Mouse (Mus musculus): ENCODE measurements around the gene Klf15.

Klf15 gene

DNA sequence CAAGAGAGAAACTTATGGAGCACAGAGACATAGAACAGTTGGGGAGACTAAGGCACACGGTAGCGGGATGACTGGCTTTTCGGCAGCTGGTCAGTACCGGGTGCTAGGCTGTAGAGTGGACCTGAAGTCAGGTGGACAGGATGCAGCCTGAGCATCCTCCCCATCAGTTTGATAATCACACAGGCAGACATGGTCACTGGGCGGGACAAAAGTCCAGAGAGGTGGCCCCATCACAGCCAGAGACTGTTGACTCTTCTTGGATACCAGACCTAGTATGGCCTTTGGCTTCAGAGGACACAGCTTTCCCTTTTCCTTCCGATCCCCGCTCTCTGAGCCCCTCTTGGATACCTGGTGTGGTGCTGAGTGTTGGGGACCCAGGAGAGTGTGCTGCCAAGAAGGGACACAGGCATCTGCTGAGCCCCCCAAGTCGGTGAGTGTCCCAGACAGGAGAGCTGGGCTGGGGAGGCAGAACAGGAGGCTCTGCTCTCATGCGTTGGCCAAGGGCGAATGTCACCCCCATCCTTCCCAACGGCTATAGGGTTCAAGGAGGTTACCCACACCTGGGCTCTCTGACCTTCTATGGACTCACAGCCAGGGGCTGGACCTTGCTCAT is 2.8 kb downstream of the Klf15 start:
- DNase-seq, result no peak

DNA sequence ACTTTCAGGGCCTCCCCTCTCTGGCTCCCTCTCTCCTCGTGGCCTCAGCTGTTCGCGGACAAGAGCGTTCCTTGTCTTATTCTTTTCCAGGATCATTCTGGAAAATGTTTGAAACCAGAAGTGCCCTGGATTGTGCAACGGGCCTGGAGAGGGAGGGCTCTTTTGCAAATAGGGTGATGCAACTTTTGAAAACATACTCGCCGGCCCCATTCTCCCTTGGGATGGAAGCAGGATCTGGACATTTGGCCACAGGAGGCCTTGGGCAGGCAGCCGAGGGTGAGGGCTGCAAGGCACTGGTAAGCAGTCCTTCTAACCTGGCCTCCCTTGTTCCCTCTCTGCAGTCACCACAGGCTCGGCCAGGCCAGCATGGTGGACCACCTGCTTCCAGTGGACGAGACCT is 3.7 kb downstream of the Klf15 start:
- no peak for DNase-seq

DNA sequence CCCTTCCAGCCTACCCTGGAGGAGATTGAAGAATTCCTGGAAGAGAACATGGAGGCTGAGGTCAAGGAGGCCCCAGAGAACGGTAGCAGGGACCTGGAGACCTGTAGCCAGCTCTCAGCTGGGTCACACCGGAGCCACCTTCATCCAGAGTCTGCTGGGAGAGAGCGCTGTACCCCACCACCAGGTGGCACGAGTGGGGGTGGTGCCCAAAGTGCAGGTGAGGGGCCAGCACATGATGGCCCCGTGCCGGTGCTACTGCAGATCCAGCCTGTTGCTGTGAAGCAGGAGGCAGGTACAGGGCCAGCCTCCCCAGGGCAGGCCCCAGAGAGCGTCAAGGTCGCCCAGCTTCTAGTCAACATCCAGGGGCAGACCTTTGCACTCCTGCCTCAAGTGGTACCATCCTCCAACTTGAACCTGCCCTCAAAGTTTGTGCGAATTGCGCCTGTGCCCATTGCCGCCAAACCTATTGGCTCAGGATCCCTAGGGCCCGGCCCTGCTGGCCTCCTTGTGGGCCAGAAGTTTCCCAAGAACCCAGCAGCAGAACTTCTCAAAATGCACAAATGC is 4.6 kb downstream of the Klf15 start:
- no peak for DNase-seq

DNA sequence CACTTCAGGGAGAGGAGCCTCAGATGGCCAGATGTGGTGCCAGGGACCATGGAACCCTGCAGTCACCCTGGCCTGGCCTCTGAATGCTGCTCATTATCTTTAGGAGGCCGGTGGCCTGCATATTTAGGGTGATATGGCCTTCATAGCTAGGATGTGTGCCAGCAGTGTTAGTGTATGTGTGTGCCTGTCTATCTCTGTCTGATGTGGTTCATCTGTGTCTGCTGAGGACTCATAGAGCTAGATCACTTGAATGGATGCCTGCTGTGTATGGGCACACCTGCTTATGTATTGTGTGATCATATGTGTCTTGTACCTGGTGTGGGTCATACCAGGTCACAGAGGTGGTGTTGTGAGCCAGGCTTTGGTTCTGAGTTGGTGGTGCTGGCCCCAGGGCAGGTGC is 5.8 kb downstream of the Klf15 start:
- no peak for DNase-seq

DNA sequence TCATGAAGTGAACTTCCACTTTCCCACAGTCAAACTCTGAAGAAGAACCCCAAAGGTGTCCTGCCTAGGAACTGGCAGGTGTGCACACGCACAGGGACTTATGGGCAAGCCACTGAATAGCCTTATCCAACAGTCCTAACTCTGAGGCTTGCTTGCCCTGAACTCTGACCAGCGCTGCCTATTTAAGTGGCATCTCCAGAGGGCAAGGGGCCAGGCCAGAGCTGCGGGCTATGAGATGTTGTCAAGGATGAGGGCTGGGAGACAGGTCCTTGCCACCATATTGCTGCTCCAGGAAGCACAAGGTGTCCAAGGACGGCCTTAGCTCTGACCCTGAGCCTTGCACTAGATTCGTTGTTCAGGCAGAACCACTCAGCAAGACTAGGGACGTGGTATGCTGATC is 6.7 kb downstream of the Klf15 start:
- no peak for DNase-seq

DNA sequence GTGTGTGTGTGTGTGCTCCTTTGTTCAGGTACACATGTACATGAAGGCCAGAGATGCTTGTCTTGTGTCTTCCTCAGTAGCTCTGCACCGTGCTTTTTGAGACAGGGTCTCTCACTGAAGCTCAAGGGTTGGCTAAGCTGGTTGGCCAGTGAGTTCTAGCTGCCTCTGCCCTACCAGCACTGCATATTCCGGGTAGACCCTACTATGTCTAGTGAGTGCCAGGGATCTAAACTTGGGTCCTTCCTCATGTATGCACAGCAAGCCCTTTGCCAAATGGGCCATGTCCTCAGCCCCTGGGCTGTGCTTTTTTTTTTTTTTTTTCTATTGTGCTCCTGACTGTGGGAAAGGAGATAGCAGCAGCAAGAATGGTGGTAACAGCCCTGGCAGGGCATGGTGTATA is 7.9 kb downstream of the Klf15 start:
- no peak for DNase-seq

DNA sequence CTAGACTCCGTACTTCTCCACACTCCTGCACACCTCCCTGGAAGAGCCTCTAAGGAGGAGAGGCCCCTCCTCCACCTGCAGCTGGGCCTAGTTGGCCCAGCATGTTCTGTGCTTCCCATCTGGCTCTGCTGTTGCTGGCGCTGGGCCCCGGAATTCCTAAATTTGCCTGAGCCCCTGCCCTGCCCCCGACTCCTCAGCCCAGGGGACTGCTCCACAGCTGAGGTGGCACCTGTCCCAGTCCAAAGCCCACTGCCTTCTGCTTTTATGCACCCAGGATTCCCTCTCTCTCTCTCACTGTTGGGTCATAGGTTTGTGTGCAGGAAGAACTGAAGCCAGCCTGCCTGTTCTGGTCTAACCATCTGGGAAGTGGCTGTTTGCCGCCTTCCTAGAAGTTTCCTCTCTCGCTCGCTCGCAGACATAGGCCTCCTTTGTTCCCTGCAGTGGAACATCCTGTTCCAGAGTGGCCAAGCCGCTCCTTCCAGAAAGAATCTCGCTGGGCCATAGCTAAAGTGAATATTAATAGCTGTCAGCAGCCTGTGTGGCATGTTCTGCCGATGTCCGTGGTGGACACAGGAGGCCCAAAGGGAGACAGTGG is 8.7 kb downstream of the Klf15 start:
- DNase-seq, result no peak

DNA sequence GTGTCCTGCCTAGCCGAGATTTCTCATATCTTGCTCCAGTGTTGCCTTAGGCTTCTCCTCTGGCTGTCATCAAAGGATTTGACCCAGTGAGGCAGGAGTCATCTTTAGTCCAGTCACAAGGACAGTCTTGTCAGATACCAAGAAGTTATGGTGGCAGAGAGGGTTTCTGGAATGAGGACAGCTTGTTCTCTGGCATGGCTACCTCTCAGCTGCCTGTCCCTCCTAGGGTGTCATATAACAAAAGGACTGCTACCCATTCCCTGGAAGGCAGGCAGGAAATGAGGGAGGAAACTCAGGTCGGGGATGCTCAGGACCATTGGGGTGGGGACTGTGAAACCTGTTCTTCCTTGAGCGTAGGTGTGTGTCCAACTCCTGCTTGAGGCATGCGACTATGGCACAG is 9.7 kb downstream of the Klf15 start:
- no peak for DNase-seq

DNA sequence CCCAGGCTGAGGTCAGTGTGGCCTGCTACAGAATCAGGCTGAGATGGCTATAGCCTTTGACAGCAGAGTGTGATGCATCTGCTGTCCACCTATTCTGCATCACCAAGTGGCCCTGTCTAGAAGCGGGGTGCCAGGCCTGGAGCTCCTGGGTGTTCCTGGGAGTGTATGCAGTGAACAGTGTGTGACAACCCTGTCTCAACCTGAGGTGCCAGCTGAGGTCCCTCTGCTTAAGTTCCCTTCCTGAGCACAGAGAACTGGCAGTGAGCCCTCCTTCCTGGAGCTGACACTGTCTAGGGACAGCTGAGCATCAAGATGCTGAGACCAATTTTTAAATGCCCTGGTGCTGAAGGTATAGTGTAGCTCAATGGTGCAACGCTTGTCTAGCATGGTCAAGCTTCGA is 10.3 kb downstream of the Klf15 start:
- no peak for DNase-seq

DNA sequence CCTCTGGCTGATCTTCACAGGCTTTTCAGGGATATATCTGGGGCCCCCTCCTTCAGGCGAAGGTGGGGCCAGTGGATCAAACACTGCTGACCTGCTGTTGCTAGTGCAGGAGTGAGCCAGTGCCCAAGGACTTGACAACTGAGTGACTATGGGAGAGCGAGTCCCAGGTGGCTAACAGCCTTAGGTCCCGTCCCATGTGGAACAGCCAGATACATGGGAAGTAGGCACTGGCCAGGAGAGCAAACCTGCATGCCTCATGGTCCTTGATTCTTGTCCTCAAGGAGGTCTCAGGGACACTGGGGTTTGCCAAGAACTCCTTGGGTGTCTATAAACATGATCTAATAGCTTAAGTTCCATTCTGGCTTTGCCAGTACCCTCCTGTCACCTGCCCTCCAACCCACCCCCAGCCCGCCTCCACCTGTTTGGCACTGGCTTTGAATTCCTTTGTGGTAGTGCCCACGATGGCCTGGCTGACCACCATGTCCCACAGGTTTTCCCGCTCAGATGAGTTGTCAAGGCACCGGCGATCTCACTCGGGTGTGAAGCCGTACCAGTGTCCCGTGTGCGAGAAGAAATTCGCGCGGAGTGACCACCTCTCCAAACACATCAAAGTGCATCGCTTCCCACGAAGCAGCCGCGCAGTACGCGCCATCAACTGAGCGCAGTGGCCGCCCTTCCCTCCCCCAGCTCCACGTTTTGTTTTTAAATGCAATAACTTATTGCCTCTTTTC is 11.4 kb downstream of the Klf15 start:
- no peak for DNase-seq

DNA sequence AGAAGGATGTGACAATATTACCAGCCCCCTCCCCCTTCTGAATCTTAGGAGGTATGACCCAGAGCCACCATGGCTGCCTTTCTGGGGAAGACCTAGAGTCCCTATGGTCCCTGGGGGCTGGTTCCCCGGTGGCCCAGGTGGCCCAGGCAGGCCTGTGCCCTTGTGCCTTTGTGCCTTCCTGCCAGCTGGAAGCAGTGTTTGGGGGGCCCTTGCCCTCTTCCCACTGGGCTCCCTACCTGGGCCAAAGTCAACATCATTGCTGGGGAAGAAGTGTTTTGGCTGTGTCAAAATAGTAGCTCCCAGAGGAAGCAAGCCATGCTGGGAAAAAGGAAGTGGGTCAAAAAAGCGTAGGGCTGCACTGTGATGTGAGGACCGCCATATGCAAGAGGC is 12.0 kb downstream of the Klf15 start:
- DNase-seq, result no peak

DNA sequence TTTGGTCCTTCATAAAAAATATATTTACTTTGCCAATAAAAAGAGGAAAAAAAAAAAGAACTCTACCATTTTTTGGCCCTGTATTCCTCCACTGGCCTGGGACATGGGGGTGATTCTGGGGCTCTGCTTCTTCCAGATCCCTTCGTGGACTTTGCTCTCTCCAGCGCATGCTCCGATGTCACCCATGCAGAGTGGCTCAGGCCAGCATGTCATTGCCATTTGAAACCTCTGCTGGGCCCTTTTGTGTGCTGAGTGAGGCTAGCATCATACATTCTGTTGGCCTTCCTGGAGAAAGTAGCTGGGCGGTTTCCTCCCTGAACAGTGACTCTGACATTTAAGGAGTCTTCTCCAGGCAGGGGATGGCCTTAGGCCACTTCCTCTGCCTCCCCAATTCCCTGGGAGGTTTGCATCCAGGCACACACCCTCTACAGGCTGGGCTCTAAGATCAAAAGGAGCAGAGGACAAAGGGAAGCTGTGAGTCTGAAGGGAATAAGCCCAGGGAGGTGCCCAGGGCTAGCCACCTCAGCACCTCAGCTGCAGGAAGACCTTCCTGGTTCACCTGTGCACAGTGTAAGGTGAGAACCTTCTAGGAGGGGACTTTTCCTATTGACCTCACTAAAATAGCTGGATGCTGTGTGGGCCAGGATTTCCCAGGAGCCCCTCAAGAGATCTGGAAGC is 12.9 kb downstream of the Klf15 start:
- no peak for DNase-seq

DNA sequence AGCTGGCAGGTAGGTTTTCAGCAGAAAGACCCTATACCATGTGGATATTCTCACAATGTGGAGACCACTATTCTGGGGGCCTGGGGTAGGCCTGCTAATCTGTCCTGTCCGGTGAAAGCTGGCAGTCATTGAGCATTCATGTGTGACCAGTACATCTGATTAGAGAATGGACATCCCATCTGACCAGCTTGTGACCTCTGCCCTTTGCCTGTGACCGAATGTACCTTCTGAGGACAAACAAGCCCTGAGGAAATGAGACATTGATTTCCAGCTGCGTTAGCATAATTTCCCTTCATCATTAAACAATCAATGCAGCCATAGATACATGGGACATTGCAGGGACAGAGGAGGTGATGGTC is 13.5 kb downstream of the Klf15 start:
- DNase-seq, result no peak

DNA sequence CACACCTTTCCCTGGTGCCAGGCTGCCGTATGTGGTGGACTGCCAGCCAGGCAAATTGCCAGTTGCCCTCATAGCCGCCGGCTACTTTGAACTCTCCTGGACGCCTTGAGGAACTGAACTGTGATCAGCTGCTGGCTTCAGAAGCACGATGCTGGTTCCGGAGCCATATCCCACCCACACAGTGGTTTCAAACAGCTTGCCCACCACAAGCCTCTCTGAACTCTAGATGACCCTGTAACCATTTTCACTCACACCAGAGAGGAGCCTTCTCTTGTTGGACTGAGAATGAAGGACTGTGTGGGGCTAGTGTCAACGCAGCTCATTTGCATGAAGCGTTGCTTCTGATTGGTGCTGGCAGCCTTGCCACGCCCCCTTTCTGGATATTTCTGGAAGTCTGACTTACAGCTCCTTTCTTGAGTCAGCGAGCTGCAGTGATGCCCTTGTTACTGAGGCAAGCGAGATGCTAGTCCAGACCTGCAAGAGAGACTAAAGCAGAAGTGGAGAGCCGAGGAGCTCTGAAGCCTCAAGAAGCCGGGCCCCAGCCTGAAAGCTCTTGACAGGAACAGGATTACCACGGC is 14.7 kb downstream of the Klf15 start:
- peak; percentile 13 for DNase-seq

DNA sequence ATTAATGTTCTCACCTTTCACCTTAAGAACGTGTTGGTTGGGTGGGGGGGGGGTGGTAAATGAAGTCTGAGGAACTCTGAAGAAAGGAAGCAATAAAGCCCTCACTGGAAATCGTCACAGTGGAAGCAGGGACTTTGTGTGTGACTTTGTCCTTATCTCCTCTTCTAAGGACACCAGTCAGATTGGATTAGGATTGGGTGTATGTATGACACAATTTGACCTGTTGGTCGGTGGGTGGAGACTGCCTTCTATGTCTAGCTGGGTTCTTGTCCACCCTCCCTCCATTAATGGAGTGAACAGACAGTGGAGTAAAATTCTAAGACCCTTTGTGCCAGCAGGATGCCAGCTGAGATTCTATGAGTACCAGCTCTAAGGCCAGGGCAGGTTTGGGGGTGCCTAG is 21.9 kb downstream of the Klf15 start:
- DNase-seq, result no peak

DNA sequence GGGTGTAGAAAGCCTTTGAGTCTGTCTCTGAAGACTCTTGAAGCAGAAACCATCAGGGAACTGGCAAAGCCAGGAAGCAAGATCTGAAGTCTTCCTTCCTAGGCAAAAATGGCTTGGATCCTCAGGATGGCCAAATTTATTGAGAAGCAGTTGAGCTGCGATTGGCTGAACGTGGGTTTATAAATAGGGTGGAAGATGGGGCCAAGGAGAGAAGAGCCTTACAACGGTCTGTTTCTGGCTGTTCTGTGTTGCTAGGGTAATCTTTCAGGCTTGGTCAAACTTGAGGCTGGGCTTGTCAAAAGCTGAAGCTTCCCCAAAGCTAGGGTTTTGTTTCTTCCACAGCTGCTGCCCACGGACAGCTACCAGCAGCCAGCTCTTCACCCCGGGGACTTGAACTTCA is 22.5 kb downstream of the Klf15 start:
- DNase-seq, result no peak

DNA sequence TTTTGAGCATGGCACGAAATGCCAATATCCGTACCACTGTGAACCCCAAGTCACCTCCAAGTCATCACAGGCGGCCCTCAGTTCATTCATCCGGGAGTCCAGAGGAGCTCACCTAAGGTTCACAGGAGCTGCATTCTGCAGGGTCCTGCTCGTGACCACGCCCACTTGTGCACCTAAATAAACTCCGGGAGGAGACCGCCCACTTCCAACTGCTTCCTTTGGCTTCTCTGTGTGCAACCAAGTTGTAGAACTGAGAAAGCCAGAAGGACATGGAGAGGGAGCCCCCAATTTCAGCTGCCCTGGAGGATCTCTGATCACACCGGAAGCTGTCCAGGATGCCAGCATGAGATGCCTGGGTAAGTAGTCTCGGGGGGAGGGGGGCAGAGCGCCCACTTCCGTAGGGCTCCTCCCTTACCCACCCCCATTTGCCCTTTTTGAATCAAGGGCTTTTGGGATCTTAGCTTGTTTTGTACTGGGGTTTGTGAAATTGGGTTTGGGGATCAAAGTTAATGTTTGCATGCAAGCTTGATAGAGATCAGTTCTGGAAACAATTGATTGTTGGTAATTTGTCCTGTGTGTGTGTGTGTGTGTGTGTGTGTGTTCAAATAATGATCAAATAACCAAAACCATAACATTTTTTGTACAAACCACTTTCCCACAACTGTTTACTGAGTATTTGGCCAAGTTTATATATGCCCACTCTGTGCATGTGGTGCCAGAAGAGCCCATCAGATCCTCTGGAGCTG is 24.0 kb downstream of the Klf15 start, which contains the start of gene Aldh1l1:
Gene Aldh1l1 (plus strand): TSS at position 252 of the 746 bp plus-strand sequence.
- DNase-seq, result no peak

DNA sequence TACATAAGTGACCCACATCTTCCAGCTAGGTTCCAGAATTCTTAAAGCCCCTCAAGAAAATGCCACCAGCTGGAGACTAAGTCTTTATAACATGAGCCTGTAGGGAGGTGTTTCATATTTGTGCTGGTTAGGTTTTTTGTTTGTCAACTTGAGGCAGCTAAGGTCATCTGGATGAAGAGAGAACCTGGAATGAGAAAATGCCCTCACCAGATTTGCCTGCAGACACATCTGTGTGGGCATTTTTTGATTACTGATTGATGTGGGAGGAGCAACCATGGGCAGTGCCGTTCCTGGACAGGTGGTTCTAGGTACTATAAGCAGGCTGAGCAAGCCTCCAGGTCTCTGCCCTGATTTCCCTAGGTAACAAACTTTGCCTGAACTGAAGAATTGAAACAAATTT is 25.2 kb downstream of the Klf15 start:
- DNase-seq, result no peak

DNA sequence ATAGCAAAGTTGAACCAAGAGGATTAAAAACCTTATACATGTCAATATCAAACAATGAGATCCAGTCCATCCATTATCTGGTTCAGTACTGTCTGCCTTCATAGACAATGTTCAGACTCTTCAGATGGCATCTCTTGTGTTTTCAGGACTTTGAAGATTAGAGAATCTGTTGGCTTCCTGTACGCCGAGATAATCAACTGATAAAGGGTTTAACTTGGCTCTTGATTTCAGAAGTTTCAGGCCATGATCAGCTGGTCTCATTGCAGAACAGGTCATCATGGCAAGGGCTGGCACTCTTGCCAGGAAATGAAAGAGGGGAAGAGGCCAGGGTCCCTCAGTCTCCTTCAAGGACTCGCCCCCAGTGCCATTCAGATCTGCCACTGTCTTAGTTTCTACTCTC is 27.2 kb downstream of the Klf15 start:
- DNase-seq, result no peak

DNA sequence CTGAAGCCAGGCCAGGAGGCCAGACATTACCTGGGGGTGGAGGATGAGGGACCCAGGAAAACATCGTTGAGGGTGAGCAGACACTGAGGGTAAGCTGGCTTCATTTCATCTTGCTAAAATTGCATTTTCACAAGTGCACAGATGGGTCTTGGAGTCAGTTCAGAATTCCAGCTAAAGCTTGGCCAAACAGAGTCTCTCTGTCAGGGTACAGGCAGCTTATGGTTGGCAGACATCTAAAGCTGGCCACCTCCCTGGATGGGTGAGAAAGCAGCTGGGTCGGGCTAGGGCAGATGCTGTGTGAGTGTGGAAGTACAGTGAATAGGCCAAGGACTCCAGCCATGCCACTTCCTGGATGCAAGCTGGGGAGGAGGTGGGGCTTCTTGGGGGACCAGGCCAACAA is 28.6 kb downstream of the Klf15 start:
- DNase-seq, result no peak

DNA sequence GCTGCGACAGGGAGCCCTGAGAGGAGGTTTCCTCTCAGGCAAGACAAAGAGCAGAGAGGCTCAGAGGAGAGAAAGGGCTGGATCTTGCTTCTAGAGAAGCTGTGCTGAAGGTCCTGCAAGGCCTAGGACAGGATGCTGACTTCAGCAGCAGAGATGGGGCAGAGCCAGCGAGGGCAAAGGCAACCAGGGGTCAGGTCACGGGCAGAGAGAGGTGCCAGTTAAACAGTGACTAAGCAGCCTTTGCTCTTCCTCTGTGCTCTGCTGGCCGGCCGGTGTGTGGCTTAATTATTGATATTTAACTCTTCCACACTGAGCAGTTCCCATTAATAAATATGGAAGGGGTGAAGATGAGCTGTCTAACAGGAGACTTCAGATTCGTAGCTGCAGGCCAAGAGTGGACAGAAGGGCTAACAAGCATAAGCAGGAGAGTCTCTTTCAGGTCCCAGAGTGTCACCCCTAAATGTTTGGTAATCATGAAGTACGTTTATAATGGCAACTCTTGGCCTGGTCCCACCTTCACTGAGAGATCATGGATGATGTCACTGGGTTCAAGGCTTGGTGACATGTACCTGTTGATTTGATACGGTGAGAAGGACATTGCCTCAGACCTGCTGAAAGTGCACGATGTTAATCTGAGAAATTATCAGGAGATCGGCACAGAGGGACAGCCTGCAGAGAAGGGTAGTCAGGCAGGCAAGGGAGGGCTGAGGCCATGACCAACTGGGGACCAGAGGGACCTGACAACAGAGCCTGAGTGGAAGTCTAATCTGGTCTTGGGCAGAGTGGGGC is 29.8 kb downstream of the Klf15 start:
- no peak for DNase-seq

DNA sequence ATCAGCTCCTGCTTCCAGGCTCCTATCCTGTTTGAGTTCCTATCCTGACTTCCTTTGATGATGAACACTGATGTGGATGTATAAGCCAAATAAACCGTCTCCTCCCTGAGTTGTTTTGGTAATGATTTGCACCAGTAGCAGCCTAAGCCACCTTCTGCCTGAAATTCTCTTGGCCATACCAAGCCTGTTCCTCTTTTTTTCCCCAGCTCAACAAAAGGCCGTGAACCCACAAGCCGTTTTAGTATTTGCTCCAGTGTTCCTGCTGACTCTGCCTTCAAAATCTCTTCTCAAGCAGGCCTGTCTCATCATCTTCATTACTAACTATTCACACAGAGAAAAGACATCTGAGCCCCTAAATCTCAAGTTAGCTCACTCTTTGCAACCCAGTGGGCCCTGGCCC is 31.8 kb downstream of the Klf15 start:
- DNase-seq, result no peak
